Mouse (Mus musculus) liver, adult 2 months (tissue): ENCODE data around the gene Mxra8. TPM values are rescaled to one million over a fixed set of nuclear protein-coding genes. Genes with fewer than 3 reads are reported as not detected.

Experiments used
- DNase-seq: peaks from one replicate; pipeline ENCODE4 v3.0.0-alpha.2; 2011; ENCODE audit warnings: low read depth, low spot score; ENCODE audit errors: extremely low read depth
- H3K27ac ChIP-seq: fragments of 200-500 bp; replicated peaks from 2 replicates; pipeline ENCODE4 v1.5.1; 2012; ENCODE audit warnings: low read depth, mild to moderate bottlenecking, control low read depth, inconsistent platforms, low read length; ENCODE audit not compliant: insufficient read depth
- H3K27me3 ChIP-seq: fragments of 200-500 bp; 2 replicates; pipeline ENCODE4 v1.6.1; 2012; ENCODE audit warnings: mild to moderate bottlenecking, moderate library complexity, low read length, inconsistent platforms; ENCODE audit not compliant: control insufficient read depth, insufficient read depth
- H3K36me3 ChIP-seq: fragments of 200-500 bp; 2 replicates; pipeline ENCODE4 v1.6.1; 2012; ENCODE audit warnings: low read length, inconsistent platforms; ENCODE audit not compliant: control insufficient read depth, insufficient read depth
- H3K4me1 ChIP-seq: fragments of 200-500 bp; 2 replicates; pipeline ENCODE4 v1.6.1; 2011; ENCODE audit warnings: low read length; ENCODE audit not compliant: control insufficient read depth, insufficient read depth
- H3K4me3 ChIP-seq: fragments of 200-500 bp; 2 replicates; pipeline ENCODE4 v1.5.1; 2011; ENCODE audit warnings: low read depth, mild to moderate bottlenecking, control low read depth, low read length, moderate library complexity; ENCODE audit not compliant: insufficient read depth
- H3K79me2 ChIP-seq: fragments of 200-500 bp; 2 replicates; pipeline ENCODE4 v1.6.1; 2012; ENCODE audit warnings: inconsistent platforms, mild to moderate bottlenecking, low read length, moderate library complexity; ENCODE audit not compliant: control insufficient read depth, insufficient read depth
- H3K9ac ChIP-seq: fragments of 200-500 bp; 2 replicates; pipeline ENCODE4 v1.6.1; 2012; ENCODE audit warnings: low read depth, mild to moderate bottlenecking, control low read depth, inconsistent platforms, low read length
- CTCF ChIP-seq: fragments of 200-500 bp; IDR thresholded peaks from 2 replicates; pipeline ENCODE4 v1.5.1; 2011; ENCODE audit warnings: low read depth, low read length, control low read depth
- POLR2A ChIP-seq: fragments of 200-500 bp; IDR thresholded peaks from 2 replicates; pipeline ENCODE4 v1.6.1; 2011; ENCODE audit warnings: low read length, control low read depth; ENCODE audit not compliant: insufficient read depth; ENCODE audit errors: extremely low read depth
- WGBS: fragments of 180-500 bp; shearing (Covaris S2); methylation state at CpG from one replicate; pipeline ENCODE4 v1.1.7; 2018; 5-methylcytosine and 5-hydroxymethylcytosine counted together
- polyA plus RNA-seq: library from polyadenylated mRNA; depleted of rRNA; stranded (reverse); fragments of >200 nt; gene quantifications from 2 replicates; pipeline ENCODE4 v1.2.3, GENCODE M21; 2012; rRNA removed
- total RNA-seq: library from RNA; depleted of rRNA; stranded (reverse); fragments of >200 nt; gene quantifications from 2 replicates; pipeline ENCODE4 v1.2.3, GENCODE M21; 2014; rRNA removed

Gene Mxra8
- total and polyA plus RNA-seq, 2 experiments: 8.8 to 15.4 TPM

DNA sequence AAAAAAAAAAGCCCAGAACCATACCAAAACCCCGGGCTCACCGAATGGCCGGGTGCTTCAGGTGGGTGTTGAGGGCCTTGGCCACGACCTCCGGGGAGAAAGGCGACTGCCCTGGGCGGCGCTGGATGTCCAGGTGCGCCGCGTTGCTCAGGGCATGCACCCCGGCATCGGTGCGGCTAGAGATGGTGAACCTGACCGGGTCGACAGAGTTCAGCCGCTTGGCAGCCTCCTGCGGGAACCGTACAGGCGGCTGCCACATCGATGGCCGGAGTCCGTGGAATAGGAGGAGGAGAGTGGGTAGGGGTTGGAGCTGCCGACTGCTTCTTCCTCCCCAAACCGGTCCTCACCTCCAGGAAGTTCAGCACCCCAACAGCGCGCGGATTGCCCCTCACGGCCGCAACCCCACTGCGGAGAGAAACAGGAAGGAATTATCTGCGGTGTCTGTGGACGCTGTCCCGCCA lies 51.6 kb downstream of the Mxra8 start:
- no peaks in the 10 kb centered on the region for H3K27me3 ChIP-seq
- H3K4me1 ChIP-seq: peaks cover 3% of the 10 kb centered on the region; the same call in 1 of the 2 replicates
- peak overlapping the region; percentile 79 for H3K9ac ChIP-seq
- H3K36me3 ChIP-seq: peaks cover 8% of the 10 kb centered on the region; the same call in 1 of the 2 replicates
- peak overlapping the region; percentile 30; the same call in 1 of the 2 replicates for H3K27ac ChIP-seq
- WGBS: under 1% methylated on average over 34 of the region's 34 CpGs
- peak overlapping the region; percentile 87 for H3K4me3 ChIP-seq
- TF ChIP-seq POLR2A: no peak
- no peak for TF ChIP-seq CTCF
- H3K79me2 ChIP-seq: peaks cover 8% of the 10 kb centered on the region; the same call in 1 of the 2 replicates
- peak; percentile 41 for DNase-seq

- Histone ChIP-seq H3K79me2 (peaks cover 8% of the 10 kb centered on the region; the same call in 1 of the 2 replicates), H3K9ac (peak within 1 kb of the TSS; percentile 90), H3K36me3 (peaks cover 8% of the 10 kb centered on the region; the same call in 1 of the 2 replicates), H3K27me3 (no peaks in the 10 kb centered on the region), H3K27ac (peak within 1 kb of the TSS; percentile 97), H3K4me1 (peaks cover 3% of the 10 kb centered on the region; the same call in 1 of the 2 replicates), H3K4me3 (peak within 1 kb of the TSS; percentile 87)
- WGBS: under 1% methylated on average over 52 of the region's 52 CpGs
- DNase-seq: peak; percentile 76
- TF ChIP-seq POLR2A (no peak), CTCF (no peak)
Measured at GRCm38 (mm10) chr4:155891551-155892001, 52.1 kb downstream of the Mxra8 start, which contains the start of the genes Pusl1 and Acap3. Pusl1 (minus strand) TSS chr4:155891781. Acap3 (plus strand) TSS chr4:155891822.

DNA sequence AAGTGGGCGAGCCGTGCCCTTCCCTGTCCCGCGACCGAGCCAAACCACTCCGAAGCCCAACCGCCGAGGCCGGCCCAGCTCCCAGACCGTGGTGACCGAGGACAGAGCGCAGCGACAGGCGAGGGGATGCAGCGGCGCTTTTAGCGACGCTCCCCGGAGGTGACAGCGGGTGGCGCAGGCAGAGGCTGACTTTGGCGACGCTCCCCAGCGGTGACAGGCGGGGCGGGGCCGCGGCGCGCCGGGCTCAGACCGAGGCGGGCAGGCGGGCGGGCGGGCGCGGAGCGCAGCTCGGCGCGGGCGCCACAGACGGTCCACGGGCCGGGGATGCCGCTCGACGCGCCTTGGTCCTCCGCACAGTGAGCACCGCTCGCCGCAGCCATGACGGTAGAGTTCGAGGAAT lies 52.5 kb downstream of the Mxra8 start:
- H3K36me3 ChIP-seq: peaks cover 3% of the 10 kb centered on the region; the same call in 1 of the 2 replicates
- under 1% methylated on average over 52 of the region's 56 CpGs for whole genome bisulfite sequencing

GRCm38 (mm10) chr4:155892438-155893211 lies 53.1 kb downstream of the Mxra8 start:
- 8% methylated on average over 37 of the region's 37 CpGs for WGBS
- Histone ChIP-seq H3K27ac (peak overlapping the region; percentile 20; the same call in 1 of the 2 replicates), H3K79me2 (peaks cover 8% of the 10 kb centered on the region; the same call in 1 of the 2 replicates), H3K36me3 (no peaks in the 10 kb centered on the region; the same call in 1 of the 2 replicates), H3K4me1 (peaks cover 3% of the 10 kb centered on the region; the same call in 1 of the 2 replicates), H3K9ac (peak overlapping the region; percentile 90), H3K27me3 (no peaks in the 10 kb centered on the region), H3K4me3 (peak overlapping the region; percentile 87)
- TF ChIP-seq CTCF: no peak
- TF ChIP-seq POLR2A: no peak
- no peak for DNase-seq

More for the DNA sequence above, 52.5 kb downstream of the Mxra8 start:
- Histone ChIP-seq H3K4me3 (peak overlapping the region; percentile 87), H3K79me2 (peaks cover 8% of the 10 kb centered on the region; the same call in 1 of the 2 replicates), H3K4me1 (peaks cover 3% of the 10 kb centered on the region; the same call in 1 of the 2 replicates), H3K27ac (peak overlapping the region; percentile 97), H3K27me3 (no peaks in the 10 kb centered on the region), H3K9ac (peak overlapping the region; percentile 90)
- TF ChIP-seq CTCF (no peak; the same call in 1 of the 2 replicates), POLR2A (0 out of 2 replicates have a peak, but pooled peaks have one; percentile 38)
- DNase-seq: peak; percentile 58

DNA sequence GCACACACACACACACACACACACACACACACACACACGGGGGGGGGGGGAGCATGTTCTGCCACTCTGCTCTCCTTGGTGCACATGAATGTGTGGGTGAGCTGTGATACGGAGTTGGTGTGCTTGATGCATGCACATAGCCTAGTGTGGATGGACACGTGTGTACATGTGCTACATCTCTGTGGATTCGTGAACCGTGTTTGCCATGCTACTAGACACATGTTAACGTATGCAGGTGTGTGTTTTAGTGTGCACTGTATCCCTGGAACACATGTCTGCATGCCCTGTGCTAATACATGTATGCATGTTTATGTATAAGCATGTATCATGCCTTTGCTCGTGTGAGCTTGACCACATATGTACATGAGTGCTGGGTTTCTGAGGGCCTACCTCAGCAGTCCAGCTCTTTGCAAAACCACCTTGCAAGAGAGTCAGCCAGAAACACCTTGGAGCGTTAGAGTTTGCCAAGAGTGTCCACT lies 53.8 kb downstream of the Mxra8 start:
- Histone ChIP-seq H3K27ac (no peak overlapping the region), H3K36me3 (no peaks in the 10 kb centered on the region; the same call in 1 of the 2 replicates), H3K9ac (0 out of 2 replicates have a peak overlapping the region, but pooled peaks have one; percentile 2), H3K4me3 (no peak overlapping the region), H3K4me1 (peaks cover 3% of the 10 kb centered on the region; the same call in 1 of the 2 replicates), H3K79me2 (peaks cover 8% of the 10 kb centered on the region; the same call in 1 of the 2 replicates), H3K27me3 (no peaks in the 10 kb centered on the region)
- 78% methylated on average over 8 of the region's 8 CpGs for WGBS
- no peak for DNase-seq
- TF ChIP-seq POLR2A (no peak), CTCF (no peak)

Other genes starting within 250 kb of the Mxra8 start
- 63.5 and 65.6 TPM in 2 replicates for gene Slc35e2, start 238.3 kb upstream of the Mxra8 start, total RNA-seq
- 18.5 and 19.8 TPM in 2 replicates for gene Slc35e2, start 238.3 kb upstream of the Mxra8 start, polyA plus RNA-seq
- gene Cdk11b, start 214.8 kb upstream of the Mxra8 start, total RNA-seq: 8.5 and 11.2 TPM in 2 replicates
- 8.8 and 10.6 TPM in 2 replicates for gene Cdk11b, start 214.8 kb upstream of the Mxra8 start, polyA plus RNA-seq
- gene Gm10563, start 194.3 kb upstream of the Mxra8 start, total RNA-seq: not detected in 2 replicates
- gene Gm10563, start 194.3 kb upstream of the Mxra8 start, polyA plus RNA-seq: not detected in 2 replicates
- gene Mmp23, start 186.3 kb upstream of the Mxra8 start, total RNA-seq: 1.7 and 1.8 TPM in 2 replicates
- gene Mmp23, start 186.3 kb upstream of the Mxra8 start, polyA plus RNA-seq: 2.7 and 3.0 TPM in 2 replicates
- gene Mib2, start 170.5 kb upstream of the Mxra8 start, total RNA-seq: 16.4 and 19.0 TPM in 2 replicates
- gene Mib2, start 170.5 kb upstream of the Mxra8 start, polyA plus RNA-seq: 32.2 and 35.8 TPM in 2 replicates
- gene Fndc10, start 145.3 kb upstream of the Mxra8 start, total RNA-seq: 0.37 and 0.54 TPM in 2 replicates
- gene Fndc10, start 145.3 kb upstream of the Mxra8 start, polyA plus RNA-seq: 0.77 and 1.2 TPM in 2 replicates
- gene Ssu72, start 134.9 kb upstream of the Mxra8 start, total RNA-seq: 99.5 and 108 TPM in 2 replicates
- gene Ssu72, start 134.9 kb upstream of the Mxra8 start, polyA plus RNA-seq: 78.8 and 79.3 TPM in 2 replicates
- gene Tmem240, start 104.9 kb upstream of the Mxra8 start, total RNA-seq: under 0.01 and 0.20 TPM in 2 replicates
- gene Tmem240, start 104.9 kb upstream of the Mxra8 start, polyA plus RNA-seq: 0.07 and 0.20 TPM in 2 replicates
- gene Atad3a, start 78.6 kb upstream of the Mxra8 start, total RNA-seq: 54.5 and 71.8 TPM in 2 replicates
- 83.0 and 129 TPM in 2 replicates for gene Atad3a, start 78.6 kb upstream of the Mxra8 start, polyA plus RNA-seq
- 0.46 and 0.47 TPM in 2 replicates for gene Vwa1, start 65.0 kb upstream of the Mxra8 start, total RNA-seq
- 0.32 and 0.56 TPM in 2 replicates for gene Vwa1, start 65.0 kb upstream of the Mxra8 start, polyA plus RNA-seq
- 0.74 and 0.87 TPM in 2 replicates for gene Tmem88b, start 53.8 kb upstream of the Mxra8 start, total RNA-seq
- 1.3 and 1.9 TPM in 2 replicates for gene Tmem88b, start 53.8 kb upstream of the Mxra8 start, polyA plus RNA-seq
- gene Ankrd65, start 49.2 kb upstream of the Mxra8 start, total RNA-seq: not detected in 2 replicates
- gene Ankrd65, start 49.2 kb upstream of the Mxra8 start, polyA plus RNA-seq: not detected in 2 replicates
- gene Mrpl20, start 36.8 kb upstream of the Mxra8 start, total RNA-seq: 72.4 and 73.0 TPM in 2 replicates
- gene Mrpl20, start 36.8 kb upstream of the Mxra8 start, polyA plus RNA-seq: 29.7 and 37.4 TPM in 2 replicates
- gene Ccnl2, start 27.2 kb upstream of the Mxra8 start, total RNA-seq: 54.9 and 56.1 TPM in 2 replicates
- 33.9 and 61.8 TPM in 2 replicates for gene Ccnl2, start 27.2 kb upstream of the Mxra8 start, polyA plus RNA-seq
- gene Aurkaip1, start 8.4 kb upstream of the Mxra8 start, total RNA-seq: 140 and 151 TPM in 2 replicates
- 141 and 154 TPM in 2 replicates for gene Aurkaip1, start 8.4 kb upstream of the Mxra8 start, polyA plus RNA-seq
- gene Dvl1, start 7.7 kb downstream of the Mxra8 start, total RNA-seq: 40.5 and 44.6 TPM in 2 replicates
- gene Dvl1, start 7.7 kb downstream of the Mxra8 start, polyA plus RNA-seq: 101 and 162 TPM in 2 replicates
- 0.37 and 0.47 TPM in 2 replicates for gene Tas1r3, start 23.7 kb downstream of the Mxra8 start, total RNA-seq
- 0.12 and 0.35 TPM in 2 replicates for gene Tas1r3, start 23.7 kb downstream of the Mxra8 start, polyA plus RNA-seq
- gene Cptp, start 29.8 kb downstream of the Mxra8 start, total RNA-seq: 5.7 and 7.5 TPM in 2 replicates
- gene Cptp, start 29.8 kb downstream of the Mxra8 start, polyA plus RNA-seq: 32.1 and 48.6 TPM in 2 replicates
- 13.6 and 18.8 TPM in 2 replicates for gene Ints11, start 29.9 kb downstream of the Mxra8 start, total RNA-seq
- 15.8 and 20.9 TPM in 2 replicates for gene Ints11, start 29.9 kb downstream of the Mxra8 start, polyA plus RNA-seq
- 13.6 and 15.5 TPM in 2 replicates for gene Pusl1, start 52.1 kb downstream of the Mxra8 start, total RNA-seq
- gene Pusl1, start 52.1 kb downstream of the Mxra8 start, polyA plus RNA-seq: 33.5 and 35.0 TPM in 2 replicates
- gene Acap3, start 52.1 kb downstream of the Mxra8 start, total RNA-seq: 2.5 and 3.4 TPM in 2 replicates
- gene Acap3, start 52.1 kb downstream of the Mxra8 start, polyA plus RNA-seq: 4.9 and 6.9 TPM in 2 replicates
- gene Ube2j2, start 104.2 kb downstream of the Mxra8 start, total RNA-seq: 21.6 and 27.6 TPM in 2 replicates
- gene Ube2j2, start 104.2 kb downstream of the Mxra8 start, polyA plus RNA-seq: 43.4 and 46.1 TPM in 2 replicates
- gene C1qtnf12, start 122.6 kb downstream of the Mxra8 start, total RNA-seq: 1.8 and 2.1 TPM in 2 replicates
- gene C1qtnf12, start 122.6 kb downstream of the Mxra8 start, polyA plus RNA-seq: 2.6 and 3.3 TPM in 2 replicates
- 2.8 TPM in 2 replicates for gene B3galt6, start 153.0 kb downstream of the Mxra8 start, total RNA-seq
- gene B3galt6, start 153.0 kb downstream of the Mxra8 start, polyA plus RNA-seq: 2.5 and 2.6 TPM in 2 replicates
- gene Sdf4, start 153.2 kb downstream of the Mxra8 start, total RNA-seq: 141 and 156 TPM in 2 replicates
- 34.9 and 37.2 TPM in 2 replicates for gene Sdf4, start 153.2 kb downstream of the Mxra8 start, polyA plus RNA-seq
- 0.65 and 0.67 TPM in 2 replicates for gene Tnfrsf4, start 174.2 kb downstream of the Mxra8 start, total RNA-seq
- gene Tnfrsf4, start 174.2 kb downstream of the Mxra8 start, polyA plus RNA-seq: 0.83 and 2.5 TPM in 2 replicates
- 0.94 TPM in 1 of 2 replicates, not detected in the other for gene Tnfrsf18, start 186.5 kb downstream of the Mxra8 start, total RNA-seq
- gene Tnfrsf18, start 186.5 kb downstream of the Mxra8 start, polyA plus RNA-seq: 0.41 and 0.81 TPM in 2 replicates
- gene Ttll10, start 219.7 kb downstream of the Mxra8 start, total RNA-seq: 0.37 TPM in 1 of 2 replicates, not detected in the other
- gene Ttll10, start 219.7 kb downstream of the Mxra8 start, polyA plus RNA-seq: 0.11 and 0.12 TPM in 2 replicates